Mouse (Mus musculus): ENCODE measurements around the gene Ddah1. TPM values are rescaled to one million over a fixed set of nuclear protein-coding genes. Genes with fewer than 3 reads are reported as not detected.

Ddah1 gene
- polyA plus RNA-seq, 1 experiment from 2014 or later, result 45.1 TPM

GRCm38 (mm10) chr3:145730092-145730491 is 28.4 kb upstream of the Ddah1 start:
- no peak for ATAC-seq
- WGBS (ENCODE audit: insufficient replicate concordance), result 19% methylated on average over 3 of the region's 3 CpGs
- Histone ChIP-seq H3K9ac (replicated peaks) (no peak overlapping the region), H3K27me3 (ENCODE audit: insufficient read depth, low read length) (no peaks in the 10 kb centered on the region), H3K4me3 (ENCODE audit: low read depth, low read length) (no peak overlapping the region), H3K36me3 (replicated peaks; ENCODE audit: insufficient read depth, low read length) (no peaks in the 10 kb centered on the region), H3K27ac (ENCODE audit: low read depth) (no peak overlapping the region), H3K9me3 (ENCODE audit: low read length) (no peaks in the 10 kb centered on the region), H3K4me2 (ENCODE audit: low read depth, low read length) (no peak overlapping the region), H3K4me1 (ENCODE audit: insufficient read depth) (no peaks in the 10 kb centered on the region)
- DNase-seq, result no peak
- TF ChIP-seq EP300 (IDR thresholded peaks at IDR 0.05; ENCODE audit: low read depth), result no peak
- no peak for TF ChIP-seq CTCF (IDR thresholded peaks at IDR 0.05; ENCODE audit: low read depth)

- Histone ChIP-seq H3K9me3 (ENCODE audit: low read length) (no peaks in the 10 kb centered on the region), H3K27me3 (ENCODE audit: insufficient read depth, low read length) (no peaks in the 10 kb centered on the region), H3K9ac (replicated peaks) (no peak overlapping the region), H3K4me1 (ENCODE audit: insufficient read depth) (no peaks in the 10 kb centered on the region), H3K36me3 (replicated peaks; ENCODE audit: insufficient read depth, low read length) (no peaks in the 10 kb centered on the region), H3K27ac (ENCODE audit: low read depth) (no peak overlapping the region), H3K4me2 (ENCODE audit: low read depth, low read length) (no peak overlapping the region), H3K4me3 (ENCODE audit: low read depth, low read length) (no peak overlapping the region)
- ATAC-seq (no peak), DNase-seq (no peak)
- no peak for TF ChIP-seq CTCF (IDR thresholded peaks at IDR 0.05; ENCODE audit: low read depth)
- no peak for TF ChIP-seq EP300 (IDR thresholded peaks at IDR 0.05; ENCODE audit: low read depth)
- 76% methylated on average over 8 of the region's 8 CpGs for WGBS (ENCODE audit: insufficient replicate concordance)
Observed at GRCm38 (mm10) chr3:145734857-145735256, 23.6 kb upstream of the Ddah1 start.

GRCm38 (mm10) chr3:145736562-145736961 is 21.9 kb upstream of the Ddah1 start:
- H3K4me2 ChIP-seq (ENCODE audit: low read depth, low read length), result no peak overlapping the region
- no peak for ATAC-seq
- TF ChIP-seq CTCF (IDR thresholded peaks at IDR 0.05; ENCODE audit: low read depth), result no peak
- TF ChIP-seq EP300 (IDR thresholded peaks at IDR 0.05; ENCODE audit: low read depth), result no peak

DNA sequence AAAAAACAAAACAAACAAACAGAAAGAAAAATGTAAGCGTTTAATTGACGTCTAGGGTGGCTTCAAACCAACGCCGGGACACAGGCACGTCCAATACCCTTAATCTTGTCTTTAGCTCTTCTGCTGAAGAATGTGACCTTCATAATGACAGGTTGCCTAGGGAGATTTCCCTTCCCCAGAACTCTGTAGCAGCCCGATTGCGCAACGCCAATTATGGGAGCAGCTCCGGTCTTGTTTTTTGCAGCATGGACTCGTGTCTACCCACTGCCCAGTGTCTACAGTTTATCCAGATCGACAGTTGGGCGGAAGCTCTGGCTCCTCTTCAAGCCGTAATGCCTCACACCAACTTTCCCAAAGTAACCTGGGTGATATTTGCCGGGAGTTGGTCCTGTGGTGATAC is 19.8 kb upstream of the Ddah1 start:
- Histone ChIP-seq H3K9me3 (ENCODE audit: low read length) (no peaks in the 10 kb centered on the region), H3K27ac (ENCODE audit: low read depth) (no peak overlapping the region), H3K27me3 (ENCODE audit: insufficient read depth, low read length) (no peaks in the 10 kb centered on the region), H3K4me3 (ENCODE audit: low read depth, low read length) (no peak overlapping the region), H3K9ac (replicated peaks) (no peak overlapping the region), H3K36me3 (replicated peaks; ENCODE audit: insufficient read depth, low read length) (no peaks in the 10 kb centered on the region), H3K4me1 (ENCODE audit: insufficient read depth) (no peaks in the 10 kb centered on the region), H3K4me2 (ENCODE audit: low read depth, low read length) (peak overlapping the region; percentile 26)
- no peak for TF ChIP-seq EP300 (IDR thresholded peaks at IDR 0.05; ENCODE audit: low read depth)
- no peak for TF ChIP-seq CTCF (IDR thresholded peaks at IDR 0.05; ENCODE audit: low read depth)
- peak; percentile 59 for ATAC-seq
- 58% methylated on average over 14 of the region's 14 CpGs for WGBS (ENCODE audit: insufficient replicate concordance)
- DNase-seq, result peak; percentile 35

More at GRCm38 (mm10) chr3:145736562-145736961, 21.9 kb upstream of the Ddah1 start:
- H3K9me3 ChIP-seq (ENCODE audit: low read length), result no peaks in the 10 kb centered on the region
- no peak overlapping the region for H3K9ac ChIP-seq (replicated peaks)
- H3K4me3 ChIP-seq (ENCODE audit: low read depth, low read length), result no peak overlapping the region
- H3K27ac ChIP-seq (ENCODE audit: low read depth), result no peak overlapping the region
- no peak for DNase-seq
- 70% methylated on average over 5 of the region's 5 CpGs for WGBS (ENCODE audit: insufficient replicate concordance)
- no peaks in the 10 kb centered on the region for H3K4me1 ChIP-seq (ENCODE audit: insufficient read depth)
- no peaks in the 10 kb centered on the region for H3K27me3 ChIP-seq (ENCODE audit: insufficient read depth, low read length)
- no peaks in the 10 kb centered on the region for H3K36me3 ChIP-seq (replicated peaks; ENCODE audit: insufficient read depth, low read length)

GRCm38 (mm10) chr3:145739904-145740303 is 18.6 kb upstream of the Ddah1 start:
- ATAC-seq, result no peak
- H3K4me3 ChIP-seq (ENCODE audit: low read depth, low read length), result no peak overlapping the region
- no peaks in the 10 kb centered on the region for H3K36me3 ChIP-seq (replicated peaks; ENCODE audit: insufficient read depth, low read length)
- no peak overlapping the region for H3K27ac ChIP-seq (ENCODE audit: low read depth)
- no peaks in the 10 kb centered on the region for H3K9me3 ChIP-seq (ENCODE audit: low read length)
- no peak overlapping the region for H3K9ac ChIP-seq (replicated peaks)
- TF ChIP-seq CTCF (IDR thresholded peaks at IDR 0.05; ENCODE audit: low read depth) (no peak), EP300 (IDR thresholded peaks at IDR 0.05; ENCODE audit: low read depth) (no peak)
- no peak overlapping the region for H3K4me2 ChIP-seq (ENCODE audit: low read depth, low read length)
- H3K27me3 ChIP-seq (ENCODE audit: insufficient read depth, low read length), result no peaks in the 10 kb centered on the region
- no peak for DNase-seq
- H3K4me1 ChIP-seq (ENCODE audit: insufficient read depth), result no peaks in the 10 kb centered on the region
- 52% methylated on average over 7 of the region's 7 CpGs for WGBS (ENCODE audit: insufficient replicate concordance)

- no peak overlapping the region for H3K9ac ChIP-seq (replicated peaks)
- DNase-seq, result no peak
- no peak for ATAC-seq
- no peaks in the 10 kb centered on the region for H3K9me3 ChIP-seq (ENCODE audit: low read length)
- no peak overlapping the region for H3K4me2 ChIP-seq (ENCODE audit: low read depth, low read length)
- no peak overlapping the region for H3K27ac ChIP-seq (ENCODE audit: low read depth)
- H3K27me3 ChIP-seq (ENCODE audit: insufficient read depth, low read length), result no peaks in the 10 kb centered on the region
- no peaks in the 10 kb centered on the region for H3K4me1 ChIP-seq (ENCODE audit: insufficient read depth)
- WGBS (ENCODE audit: insufficient replicate concordance), result 35% methylated on average over 9 of the region's 9 CpGs
- TF ChIP-seq EP300 (IDR thresholded peaks at IDR 0.05; ENCODE audit: low read depth) (no peak), CTCF (IDR thresholded peaks at IDR 0.05; ENCODE audit: low read depth) (no peak)
- H3K4me3 ChIP-seq (ENCODE audit: low read depth, low read length), result no peak overlapping the region
- H3K36me3 ChIP-seq (replicated peaks; ENCODE audit: insufficient read depth, low read length), result no peaks in the 10 kb centered on the region
Observed at GRCm38 (mm10) chr3:145743050-145743449, 15.4 kb upstream of the Ddah1 start.

GRCm38 (mm10) chr3:145743476-145744027 is 14.9 kb upstream of the Ddah1 start:
- H3K27ac ChIP-seq (ENCODE audit: low read depth), result no peak overlapping the region
- no peak overlapping the region for H3K4me3 ChIP-seq (ENCODE audit: low read depth, low read length)
- no peaks in the 10 kb centered on the region for H3K4me1 ChIP-seq (ENCODE audit: insufficient read depth)
- no peak overlapping the region for H3K4me2 ChIP-seq (ENCODE audit: low read depth, low read length)
- H3K9me3 ChIP-seq (ENCODE audit: low read length), result no peaks in the 10 kb centered on the region
- WGBS (ENCODE audit: insufficient replicate concordance), result 78% methylated on average over 9 of the region's 9 CpGs
- no peaks in the 10 kb centered on the region for H3K36me3 ChIP-seq (replicated peaks; ENCODE audit: insufficient read depth, low read length)
- no peaks in the 10 kb centered on the region for H3K27me3 ChIP-seq (ENCODE audit: insufficient read depth, low read length)
- DNase-seq (no peak), ATAC-seq (no peak)
- H3K9ac ChIP-seq (replicated peaks), result no peak overlapping the region
- TF ChIP-seq CTCF (IDR thresholded peaks at IDR 0.05; ENCODE audit: low read depth) (no peak), EP300 (IDR thresholded peaks at IDR 0.05; ENCODE audit: low read depth) (no peak)
